ENCODE assay signal across 16 mouse cellular contexts in genomic region chr5:100866183-100866582, GRCm38 (mm10). TPM values are rescaled to one million over a fixed set of nuclear protein-coding genes. Genes with fewer than 3 reads are reported as not detected.
DNase-seq lines count a peak whose midpoint lies in the region; ATAC-seq and TF ChIP-seq lines count a peak whose summit lies in the region.
"Had no signal": no experiment of that assay in that cellular context is flagged by ENCODE, and none has a peak within 500 bp of the region (broad histone marks: within the 10 kb centered on the region; RNA-seq: fewer than 3 reads in every experiment).

No protein-coding gene starts in this region.

- no peak overlapping the region for H3K27ac ChIP-seq in liver, adult 2 months (replicated peaks; ENCODE audit: insufficient read depth, low read depth, low read length)
- no peak overlapping the region for H3K27ac ChIP-seq in liver, postnatal 0 days (ENCODE audit: low read depth)
- no peak overlapping the region for H3K27ac ChIP-seq in intestine, postnatal 0 days (ENCODE audit: low read depth, low read length)
- H3K27ac ChIP-seq: embryonic facial prominence, embryonic 13.5 days; forebrain, embryonic 15.5 days; limb, embryonic 12.5 days; midbrain, embryonic 15.5 days had no signal

- H3K9me3 ChIP-seq in liver, postnatal 0 days (ENCODE audit: low read length) = no peaks in the 10 kb centered on the region
- H3K9me3 ChIP-seq in intestine, postnatal 0 days (ENCODE audit: control insufficient read depth) = no peaks in the 10 kb centered on the region
- H3K9me3 ChIP-seq: forebrain, embryonic 15.5 days; midbrain, embryonic 15.5 days had no signal

- no peak for TF ChIP-seq CTCF in liver, adult 2 months (IDR thresholded peaks at IDR 0.05; ENCODE audit: low read depth, low read length)
- no peak for TF ChIP-seq CTCF in liver, postnatal 0 days (IDR thresholded peaks at IDR 0.05; ENCODE audit: low read depth)
- TF ChIP-seq CTCF in brain, embryonic 14.5 days (IDR thresholded peaks at IDR 0.05; ENCODE audit: borderline replicate concordance, extremely low read depth, insufficient read depth, insufficient read length) = no peak
- TF ChIP-seq CTCF in intestine, postnatal 0 days (IDR thresholded peaks at IDR 0.05; ENCODE audit: low read depth) = no peak

- H3K79me2 ChIP-seq in liver, adult 2 months (ENCODE audit: control insufficient read depth, insufficient read depth, low read length) = no peaks in the 10 kb centered on the region

- H3K27me3 ChIP-seq in liver, adult 2 months (ENCODE audit: control insufficient read depth, insufficient read depth, low read length) = no peaks in the 10 kb centered on the region
- no peaks in the 10 kb centered on the region for H3K27me3 ChIP-seq in liver, postnatal 0 days (ENCODE audit: insufficient read depth, low read length)
- no peaks in the 10 kb centered on the region for H3K27me3 ChIP-seq in intestine, postnatal 0 days (replicated peaks; ENCODE audit: control insufficient read depth, insufficient read depth, low read length)
- H3K27me3 ChIP-seq: embryonic facial prominence, embryonic 13.5 days; forebrain, embryonic 15.5 days; limb, embryonic 12.5 days; midbrain, embryonic 15.5 days had no signal

- no peaks in the 10 kb centered on the region for H3K36me3 ChIP-seq in liver, adult 2 months (ENCODE audit: control insufficient read depth, insufficient read depth, low read length)
- no peaks in the 10 kb centered on the region for H3K36me3 ChIP-seq in liver, postnatal 0 days (replicated peaks; ENCODE audit: insufficient read depth, low read length)
- no peaks in the 10 kb centered on the region for H3K36me3 ChIP-seq in intestine, postnatal 0 days (ENCODE audit: control insufficient read depth, insufficient read depth)
- H3K36me3 ChIP-seq: embryonic facial prominence, embryonic 13.5 days; forebrain, embryonic 15.5 days; limb, embryonic 12.5 days; midbrain, embryonic 15.5 days had no signal

- TF ChIP-seq POLR2A in liver, adult 2 months (IDR thresholded peaks at IDR 0.05; ENCODE audit: extremely low read depth, insufficient read depth, low read length) = no peak
- no peak for TF ChIP-seq POLR2A in brain, embryonic 14.5 days (IDR thresholded peaks at IDR 0.05; ENCODE audit: borderline replicate concordance, extremely low read depth, insufficient read depth, insufficient read length, poor library complexity, severe bottlenecking)

- 17% methylated on average over 2 of the region's 2 CpGs for WGBS in liver, adult 2 months
- WGBS in liver, postnatal 0 days (ENCODE audit: insufficient replicate concordance) = 74% methylated on average over 2 of the region's 2 CpGs
- WGBS in intestine, postnatal 0 days = 21% methylated on average over 2 of the region's 2 CpGs

- no peak overlapping the region for H3K9ac ChIP-seq in liver, adult 2 months (ENCODE audit: low read depth, low read length)
- no peak overlapping the region for H3K9ac ChIP-seq in liver, postnatal 0 days (replicated peaks)
- no peak overlapping the region for H3K9ac ChIP-seq in intestine, postnatal 0 days (ENCODE audit: low read depth, low read length)
- H3K9ac ChIP-seq: embryonic facial prominence, embryonic 13.5 days; forebrain, embryonic 15.5 days; limb, embryonic 12.5 days; midbrain, embryonic 15.5 days had no signal

- peak; percentile 20 to 45 for DNase-seq in heart, postnatal 14 days
- DNase-seq in heart, adult 8-10 months (ENCODE audit: low spot score) = no peak
- DNase-seq in liver, adult 2 months (ENCODE audit: extremely low read depth, low read depth, low spot score) = peak; percentile 48
- no peak for DNase-seq in liver, postnatal 0 days
- DNase-seq in brain, embryonic 14.5 days (ENCODE audit: low read depth) = peak; percentile 83
- peak; percentile 19 to 29 for DNase-seq in layer of hippocampus, postnatal 36 days
- DNase-seq: adrenal gland, adult 2 months; gastrocnemius, postnatal 14 days; lung, adult 2 months; thymus, postnatal 36 days had no signal

- intact Hi-C loops in heart, postnatal 14 days (cut with DNase I) = loop anchor here (5.0 kb wide), 1 partner anchor 41 kb away; no protein-coding TSS in a partner anchor

- H3K4me3 ChIP-seq in liver, adult 2 months (ENCODE audit: insufficient read depth, low read depth, low read length) = no peak overlapping the region
- no peak overlapping the region for H3K4me3 ChIP-seq in liver, postnatal 0 days (ENCODE audit: low read depth, low read length)
- H3K4me3 ChIP-seq in intestine, postnatal 0 days (ENCODE audit: low read depth, low read length) = no peak overlapping the region
- H3K4me3 ChIP-seq: embryonic facial prominence, embryonic 13.5 days; forebrain, embryonic 15.5 days; limb, embryonic 12.5 days; midbrain, embryonic 15.5 days had no signal

- peaks cover 9% of the 10 kb centered on the region for H3K4me1 ChIP-seq in liver, adult 2 months (ENCODE audit: control insufficient read depth, insufficient read depth, low read length)
- peaks cover 14% of the 10 kb centered on the region for H3K4me1 ChIP-seq in liver, postnatal 0 days (ENCODE audit: insufficient read depth)
- peaks cover 3% of the 10 kb centered on the region; the same call in 1 of the 2 replicates for H3K4me1 ChIP-seq in intestine, postnatal 0 days (replicated peaks; ENCODE audit: control insufficient read depth, insufficient read depth, low read length)
- H3K4me1 ChIP-seq: embryonic facial prominence, embryonic 13.5 days; limb, embryonic 12.5 days; midbrain, embryonic 15.5 days had no signal

- H3K4me2 ChIP-seq in liver, postnatal 0 days (ENCODE audit: low read depth, low read length) = no peak overlapping the region
- no peak overlapping the region for H3K4me2 ChIP-seq in intestine, postnatal 0 days (replicated peaks; ENCODE audit: low read depth)
- H3K4me2 ChIP-seq: embryonic facial prominence, embryonic 13.5 days; forebrain, embryonic 15.5 days; limb, embryonic 12.5 days; midbrain, embryonic 15.5 days had no signal

- no peak for ATAC-seq in liver, postnatal 0 days
- ATAC-seq in cerebellum, adult (ENCODE audit: insufficient number of reproducible peaks, low FRiP score, low TSS enrichment) = no peak
- no peak for ATAC-seq in intestine, postnatal 0 days
- ATAC-seq: forebrain, embryonic 15.5 days; midbrain, embryonic 15.5 days had no signal

- no peak for TF ChIP-seq EP300 in liver, postnatal 0 days (IDR thresholded peaks at IDR 0.05; ENCODE audit: low read depth)

RNA-seq across cellular contexts. Expression of gene Gpat3, which starts 20.7 kb away (rescaled TPM):
- total RNA-seq in heart, postnatal 14 days (2021) = 10 to 100 TPM; 18.9 to 27.7 TPM
- 10 to 100 TPM; 20.5 to 28.0 (median 23.1) TPM for total RNA-seq in heart, adult 8-10 months (2022)
- 5.9 and 6.7 TPM in 2 replicates for total RNA-seq in liver, adult 2 months (2014; rRNA removed)
- 2.0 and 7.1 TPM in 2 replicates for polyA plus RNA-seq in liver, adult 2 months (2012; rRNA removed)
- 12.2 and 21.2 TPM in 2 replicates for polyA plus RNA-seq in liver, postnatal 0 days (2015; fragmentation: Nextera tagmentation; extraction: Ambion mirVana)
- 0.14 and 0.40 TPM in 2 replicates for polyA plus RNA-seq in brain, embryonic 14.5 days (2012; rRNA removed)
- 1 to 10 TPM; 1.6 to 2.2 TPM for total RNA-seq in layer of hippocampus, postnatal 36 days (2021)
- polyA plus RNA-seq in intestine, postnatal 0 days (2015; fragmentation: Nextera tagmentation; extraction: Ambion mirVana) = 41.7 and 47.6 TPM in 2 replicates

RNA-seq across cellular contexts. Expression of gene Abraxas1, which starts 45.4 kb away (rescaled TPM):
- total RNA-seq in heart, postnatal 14 days (2021) = 10 to 100 TPM; 10.1 to 11.0 TPM
- 10 to 100 TPM in 2 of 4 experiments, 1 to 10 TPM in 2; 9.3 to 12.5 (median 10.1) TPM for total RNA-seq in heart, adult 8-10 months (2022)
- 7.0 and 9.5 TPM in 2 replicates for total RNA-seq in liver, adult 2 months (2014; rRNA removed)
- polyA plus RNA-seq in liver, adult 2 months (2012; rRNA removed) = 2.7 and 3.0 TPM in 2 replicates
- polyA plus RNA-seq in liver, postnatal 0 days (2015; fragmentation: Nextera tagmentation; extraction: Ambion mirVana) = 11.4 and 11.8 TPM in 2 replicates
- 11.4 and 15.3 TPM in 2 replicates for polyA plus RNA-seq in brain, embryonic 14.5 days (2012; rRNA removed)
- 1 to 10 TPM; 6.0 to 7.1 TPM for total RNA-seq in layer of hippocampus, postnatal 36 days (2021)
- 10.6 and 12.5 TPM in 2 replicates for polyA plus RNA-seq in intestine, postnatal 0 days (2015; fragmentation: Nextera tagmentation; extraction: Ambion mirVana)

Comparison
In these comparisons a context has a peak if more than half of its experiments do, and no peak if none do; other contexts are left out.
1. DNase-seq: peak in heart, postnatal 14 days (2 of 2), liver, adult 2 months (single experiment), brain, embryonic 14.5 days (single experiment) and layer of hippocampus, postnatal 36 days (2 of 2); none in heart, adult 8-10 months (single experiment) and liver, postnatal 0 days (single experiment).